ENCODE assay signal across 8 mouse cellular contexts in the genomic region with DNA sequence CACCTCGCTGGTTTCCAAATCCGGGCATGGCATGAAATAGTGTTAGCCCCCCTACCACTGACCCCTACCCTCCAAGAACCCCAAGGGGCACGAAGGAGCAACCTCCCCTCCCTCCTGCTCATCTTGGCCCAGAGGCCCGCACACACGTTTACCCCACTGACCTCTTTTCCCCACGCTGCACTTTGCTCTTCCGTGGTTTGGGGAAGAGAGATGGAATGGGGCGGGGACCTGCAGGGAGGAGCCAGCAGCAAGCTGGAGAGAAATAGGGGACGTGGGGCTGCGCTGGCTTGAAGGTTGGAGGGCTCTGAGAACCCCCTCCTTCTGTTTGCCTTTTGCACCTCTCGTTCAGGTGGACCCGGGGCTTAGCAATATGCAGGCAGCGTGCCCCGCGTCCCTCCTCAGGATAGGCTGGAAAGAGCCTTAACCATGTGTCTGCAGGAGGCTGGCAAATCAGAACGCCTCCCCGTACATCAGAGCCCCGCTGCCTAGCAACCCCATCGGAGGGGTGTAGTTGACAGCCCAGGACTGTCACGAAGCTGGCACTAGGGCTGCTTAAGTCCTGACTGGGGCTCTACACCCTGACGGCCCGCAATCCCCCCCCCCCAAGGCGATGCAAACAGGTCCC. TPM values are rescaled to one million over a fixed set of nuclear protein-coding genes. Genes with fewer than 3 reads are reported as not detected.
DNase-seq lines count a peak whose midpoint lies in the region; ATAC-seq and TF ChIP-seq lines count a peak whose summit lies in the region.

No protein-coding gene starts in this region.

- DNase-seq in testis, postnatal 10 days (ENCODE audit: low spot score), result no peak
- DNase-seq in embryo, embryonic 9.5 days (ENCODE audit: extremely low spot score), result peak; percentile 58
- DNase-seq in layer of hippocampus, postnatal 36 days, result peak; percentile 60 to 76
- no peak for DNase-seq in gastrocnemius, postnatal 36 days

- TF ChIP-seq POLR2A in testis, adult 2 months (IDR thresholded peaks at IDR 0.05; ENCODE audit: control insufficient read depth, low read depth, low read length), result no peak

- no peak overlapping the region for H3K27ac ChIP-seq in testis, adult 2 months (ENCODE audit: control insufficient read depth, insufficient read depth, low read depth, low read length)
- H3K27ac ChIP-seq in hindbrain, embryonic 12.5 days, result peak overlapping the region; percentile 30; the same call in 1 of the 2 replicates
- H3K27ac ChIP-seq in midbrain, embryonic 13.5 days, result peak overlapping the region; percentile 69
- H3K27ac ChIP-seq in stomach, embryonic 16.5 days (ENCODE audit: low read length), result no peak overlapping the region

- no peaks in the 10 kb centered on the region for H3K9me3 ChIP-seq in hindbrain, embryonic 12.5 days (replicated peaks)
- no peaks in the 10 kb centered on the region for H3K9me3 ChIP-seq in midbrain, embryonic 13.5 days
- no peaks in the 10 kb centered on the region for H3K9me3 ChIP-seq in stomach, embryonic 16.5 days (replicated peaks; ENCODE audit: control insufficient read depth, low read length)

- 19% methylated on average over 23 of the region's 23 CpGs for WGBS in hindbrain, embryonic 12.5 days
- WGBS in midbrain, embryonic 13.5 days, result 16% methylated on average over 23 of the region's 23 CpGs
- WGBS in stomach, embryonic 16.5 days, result 22% methylated on average over 22 of the region's 23 CpGs

- H3K4me2 ChIP-seq in hindbrain, embryonic 12.5 days (replicated peaks), result peak overlapping the region; percentile 66
- peak overlapping the region; percentile 85 for H3K4me2 ChIP-seq in midbrain, embryonic 13.5 days (replicated peaks)
- H3K4me2 ChIP-seq in stomach, embryonic 16.5 days (ENCODE audit: low read depth, low read length), result peak overlapping the region; percentile 86

- no peaks in the 10 kb centered on the region for H3K27me3 ChIP-seq in testis, adult 2 months (ENCODE audit: control insufficient read depth, insufficient read depth, low read length)
- H3K27me3 ChIP-seq in hindbrain, embryonic 12.5 days, result peaks cover 29% of the 10 kb centered on the region
- peaks cover 30% of the 10 kb centered on the region for H3K27me3 ChIP-seq in midbrain, embryonic 13.5 days
- peaks cover 20% of the 10 kb centered on the region for H3K27me3 ChIP-seq in stomach, embryonic 16.5 days (ENCODE audit: control insufficient read depth, insufficient read depth, low read length)

- no peaks in the 10 kb centered on the region for H3K36me3 ChIP-seq in testis, adult 2 months (ENCODE audit: control insufficient read depth, insufficient read depth, low read length)
- H3K36me3 ChIP-seq in hindbrain, embryonic 12.5 days, result peaks cover 12% of the 10 kb centered on the region
- H3K36me3 ChIP-seq in midbrain, embryonic 13.5 days, result peaks cover 5% of the 10 kb centered on the region
- no peaks in the 10 kb centered on the region for H3K36me3 ChIP-seq in stomach, embryonic 16.5 days (ENCODE audit: control insufficient read depth, insufficient read depth, low read length)

- intact Hi-C loops in gastrocnemius, postnatal 36 days (cut with DNase I), result no loop called here

- H3K4me3 ChIP-seq in testis, adult 2 months (ENCODE audit: control insufficient read depth, low read depth, low read length), result peak overlapping the region; percentile 85
- H3K4me3 ChIP-seq in hindbrain, embryonic 12.5 days, result peak overlapping the region; percentile 41
- peak overlapping the region; percentile 46 for H3K4me3 ChIP-seq in midbrain, embryonic 13.5 days (replicated peaks)
- peak overlapping the region; percentile 46 for H3K4me3 ChIP-seq in stomach, embryonic 16.5 days (replicated peaks; ENCODE audit: low read length)

- no peak for TF ChIP-seq CTCF in testis, adult 2 months (IDR thresholded peaks at IDR 0.05; ENCODE audit: control insufficient read depth, insufficient read depth, insufficient replicate concordance, low read depth, low read length)

- peaks cover 34% of the 10 kb centered on the region for H3K4me1 ChIP-seq in testis, adult 2 months (ENCODE audit: control insufficient read depth, insufficient read depth, low read length)
- H3K4me1 ChIP-seq in hindbrain, embryonic 12.5 days, result peaks cover 27% of the 10 kb centered on the region
- peaks cover 30% of the 10 kb centered on the region for H3K4me1 ChIP-seq in midbrain, embryonic 13.5 days (replicated peaks)
- peaks cover 25% of the 10 kb centered on the region for H3K4me1 ChIP-seq in stomach, embryonic 16.5 days (ENCODE audit: control insufficient read depth, insufficient read depth, low read length)

- peak overlapping the region; percentile 65 for H3K9ac ChIP-seq in hindbrain, embryonic 12.5 days
- H3K9ac ChIP-seq in midbrain, embryonic 13.5 days (replicated peaks), result peak overlapping the region; percentile 69
- H3K9ac ChIP-seq in stomach, embryonic 16.5 days (ENCODE audit: low read length), result 0 out of 2 replicates have a peak overlapping the region, but pooled peaks have one; percentile 67

- ATAC-seq in hindbrain, embryonic 12.5 days (ENCODE audit: low FRiP score), result peak; percentile 91
- ATAC-seq in midbrain, embryonic 13.5 days, result peak; percentile 98
- ATAC-seq in stomach, embryonic 16.5 days (ENCODE audit: insufficient read depth, low FRiP score), result 0 out of 2 replicates have a peak, but pooled peaks have one; percentile 41

RNA-seq across cellular contexts. Expression of a gene that starts 39.2 kb away (rescaled TPM):
- 48.7 and 50.9 TPM in 2 replicates for polyA plus RNA-seq in testis, adult 2 months (2012; rRNA removed)
- polyA plus RNA-seq in hindbrain, embryonic 12.5 days (2016; fragmentation: Nextera tagmentation; extraction: Ambion mirVana), result 112 and 115 TPM in 2 replicates
- 10 to 100 TPM; 35.3 to 43.9 TPM for total RNA-seq in layer of hippocampus, postnatal 36 days (2021)
- 116 and 117 TPM in 2 replicates for polyA plus RNA-seq in midbrain, embryonic 13.5 days (2015; fragmentation: Nextera tagmentation; extraction: Ambion mirVana)
- polyA plus RNA-seq in stomach, embryonic 16.5 days (2015; fragmentation: Nextera tagmentation; extraction: Ambion mirVana), result 33.2 and 37.4 TPM in 2 replicates
- 10 to 100 TPM; 10.0 to 11.2 TPM for total RNA-seq in gastrocnemius, postnatal 36 days (2021)

Comparison
In these comparisons a context has a peak if more than half of its experiments do, and no peak if none do; other contexts are left out.
1. H3K27ac ChIP-seq: peak in hindbrain, embryonic 12.5 days (single experiment) and midbrain, embryonic 13.5 days (single experiment); none in testis, adult 2 months (single experiment) and stomach, embryonic 16.5 days (single experiment).
2. DNase-seq: peak in embryo, embryonic 9.5 days (single experiment) and layer of hippocampus, postnatal 36 days (2 of 2); none in testis, postnatal 10 days (single experiment) and gastrocnemius, postnatal 36 days (0 of 2).
3. ATAC-seq: peak in every context shown above with its lines; median percentile 98 in midbrain, embryonic 13.5 days; 91 in hindbrain, embryonic 12.5 days; 41 in stomach, embryonic 16.5 days.
4. Peak in every context shown above with its lines, with median percentiles within 50 percentile points of each other: H3K4me3 ChIP-seq, H3K4me2 ChIP-seq and H3K9ac ChIP-seq.